Mouse (Mus musculus) brain, embryonic 14.5 days (tissue): Measurements from ENCODE around the gene Fbln1.

Experiments
- CTCF ChIP-seq: fragments of 200-500 bp; IDR thresholded peaks from 2 replicates; pipeline ENCODE4 v1.5.1; 2012; ENCODE audit warnings: inconsistent platforms, mild to moderate bottlenecking, moderate library complexity, borderline replicate concordance; ENCODE audit not compliant: insufficient read depth, insufficient read length; ENCODE audit errors: extremely low read depth
- POLR2A ChIP-seq: fragments of 200-500 bp; IDR thresholded peaks from 2 replicates; pipeline ENCODE4 v1.6.1; 2012; ENCODE audit warnings: mild to moderate bottlenecking, inconsistent platforms, borderline replicate concordance; ENCODE audit not compliant: poor library complexity, insufficient read depth, insufficient read length, severe bottlenecking; ENCODE audit errors: extremely low read depth

DNA sequence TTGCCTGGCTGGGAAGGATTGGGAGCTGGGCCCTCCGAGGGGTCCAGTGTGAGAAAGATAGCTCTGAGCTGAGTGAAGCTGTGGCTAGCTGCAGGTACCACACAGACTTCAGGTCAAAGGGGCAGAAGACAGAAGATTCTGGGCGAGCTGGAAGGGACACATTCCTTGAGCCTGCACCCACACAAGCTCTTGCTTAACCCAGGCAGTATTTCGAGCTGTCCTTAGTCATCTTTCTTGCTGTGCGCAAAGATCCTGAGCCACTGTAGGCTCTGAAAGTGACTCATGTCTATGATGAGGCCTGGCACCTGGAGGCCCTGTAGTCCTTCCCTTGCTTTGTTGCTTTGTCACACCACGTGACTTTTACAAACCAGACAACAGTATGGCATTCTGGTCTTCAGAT lies 76.3 kb downstream of the Fbln1 start:
- TF ChIP-seq CTCF: no peak
- TF ChIP-seq POLR2A: no peak
